Mouse (Mus musculus): ENCODE results near the gene Vmn2r124. TPM values are rescaled to one million over a fixed set of nuclear protein-coding genes. Genes with fewer than 3 reads are reported as not detected.

Vmn2r124 gene
- total RNA-seq (2012; rRNA removed): not detected in 2 replicates
- not detected for polyA plus RNA-seq (2012; ENCODE audit: insufficient read depth in 1 of 2, insufficient read length in 2 of 2, low read depth in 1 of 2, low replicate concordance in 2 of 2, missing spikeins in 1 of 2)

DNA sequence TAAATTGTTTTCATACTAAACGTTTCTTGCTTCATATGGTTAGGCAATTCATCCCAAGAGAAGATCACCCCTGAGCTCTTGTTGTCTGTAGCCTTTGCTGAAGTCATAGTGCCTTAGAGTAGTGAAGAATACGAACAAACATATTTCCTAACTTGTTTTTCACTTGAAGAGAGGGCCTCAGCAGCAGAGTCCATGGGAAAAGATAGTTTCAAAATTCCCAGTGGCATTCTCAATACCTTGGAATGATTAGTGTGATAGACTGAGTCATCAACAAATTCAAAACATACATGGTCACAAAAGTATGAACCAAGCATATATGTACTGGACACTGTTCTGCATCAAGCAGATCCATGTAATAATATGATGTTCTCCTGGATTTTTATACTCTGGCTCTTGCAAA is at the start of gene Vmn2r124:
Gene Vmn2r124 (plus strand): TSS at position 301 of the 400 bp plus-strand sequence.
- H3K79me2 ChIP-seq (ENCODE audit: control insufficient read depth, insufficient read depth, low read length, poor library complexity): no peaks in the 10 kb centered on the region
- no peaks in the 10 kb centered on the region for H3K27me3 ChIP-seq (ENCODE audit: control insufficient read depth in 1 of 2, insufficient read depth in 2 of 2, low read length in 2 of 2)
- no peak within 1 kb of the TSS for H3K9ac ChIP-seq (ENCODE audit: control insufficient read depth, low read depth, low read length, poor library complexity, severe bottlenecking)
- no peaks in the 10 kb centered on the region for H3K9me3 ChIP-seq (replicated peaks; ENCODE audit: insufficient read depth, low read length)
- H3K36me3 ChIP-seq (ENCODE audit: control insufficient read depth in 1 of 2, insufficient read depth in 2 of 2, low read length in 2 of 2): no peaks in the 10 kb centered on the region
- TF ChIP-seq MYB (IDR thresholded peaks at IDR 0.05; ENCODE audit: low read depth, low read length): no peak
- TF ChIP-seq ZNF384 (IDR thresholded peaks at IDR 0.05; ENCODE audit: low read depth, low read length): no peak
- H3K27ac ChIP-seq (ENCODE audit: control insufficient read depth, low read depth, low read length): no peak within 1 kb of the TSS
- DNase-seq (ENCODE audit: low read depth, low spot score): no peak
- no peak within 1 kb of the TSS for H3K4me3 ChIP-seq (ENCODE audit: control insufficient read depth in 1 of 2, insufficient read depth in 1 of 2, low read depth in 2 of 2, low read length in 2 of 2)
- H3K4me1 ChIP-seq (ENCODE audit: control insufficient read depth in 1 of 2, insufficient read depth in 2 of 2, low read length in 2 of 2): no peaks in the 10 kb centered on the region

DNA sequence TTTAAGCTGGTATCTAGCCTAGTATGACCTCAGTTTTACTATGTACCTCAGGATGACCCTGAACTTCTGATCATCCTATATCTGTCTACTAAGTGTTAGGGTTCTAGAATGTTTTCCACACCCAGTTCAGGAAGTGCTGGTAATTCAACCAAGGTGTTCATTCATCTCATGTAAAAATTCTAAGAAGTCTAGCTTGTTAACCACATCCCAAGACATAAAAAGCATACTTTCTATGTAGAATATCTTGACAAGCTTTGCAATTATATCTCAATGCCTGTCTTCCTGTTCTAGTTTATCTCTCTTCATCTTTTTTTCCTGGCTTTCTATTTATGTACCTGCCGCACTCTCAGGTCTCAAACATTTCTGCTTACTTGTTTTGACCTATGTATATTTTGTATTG is 44.5 kb upstream of the Vmn2r124 start:
- H3K27ac ChIP-seq (ENCODE audit: control insufficient read depth, low read depth, low read length): no peak overlapping the region
- H3K9ac ChIP-seq (ENCODE audit: control insufficient read depth, low read depth, low read length, poor library complexity, severe bottlenecking): no peak overlapping the region
- H3K27me3 ChIP-seq (ENCODE audit: control insufficient read depth in 1 of 2, insufficient read depth in 2 of 2, low read length in 2 of 2): no peaks in the 10 kb centered on the region
- no peaks in the 10 kb centered on the region for H3K4me1 ChIP-seq (ENCODE audit: control insufficient read depth in 1 of 2, insufficient read depth in 2 of 2, low read length in 2 of 2)
- no peaks in the 10 kb centered on the region for H3K9me3 ChIP-seq (replicated peaks; ENCODE audit: insufficient read depth, low read length)
- H3K79me2 ChIP-seq (ENCODE audit: control insufficient read depth, insufficient read depth, low read length, poor library complexity): no peaks in the 10 kb centered on the region
- H3K4me3 ChIP-seq (ENCODE audit: control insufficient read depth in 1 of 2, insufficient read depth in 1 of 2, low read depth in 2 of 2, low read length in 2 of 2): no peak overlapping the region
- no peaks in the 10 kb centered on the region for H3K36me3 ChIP-seq (ENCODE audit: control insufficient read depth in 1 of 2, insufficient read depth in 2 of 2, low read length in 2 of 2)
- no peak for TF ChIP-seq NRF1 (IDR thresholded peaks at IDR 0.05; ENCODE audit: insufficient read depth, low read depth, low read length, poor library complexity, severe bottlenecking)
- no peak for TF ChIP-seq NELFE (IDR thresholded peaks at IDR 0.05; ENCODE audit: low read depth, low read length)
- no peak for TF ChIP-seq POLR2AphosphoS2 (IDR thresholded peaks at IDR 0.05; ENCODE audit: low read length)
- TF ChIP-seq KAT2A (conservative IDR thresholded peaks at IDR 0.05; ENCODE audit: low read depth, low read length): no peak
- TF ChIP-seq ETS1 (IDR thresholded peaks at IDR 0.05; ENCODE audit: low read depth, low read length): no peak
- no peak for TF ChIP-seq GABPA (IDR thresholded peaks at IDR 0.05; ENCODE audit: low read depth, low read length)
- no peak for TF ChIP-seq MXI1 (IDR thresholded peaks at IDR 0.05; ENCODE audit: low read depth, low read length)
- no peak for TF ChIP-seq ZNF384 (IDR thresholded peaks at IDR 0.05; ENCODE audit: low read depth, low read length)
- TF ChIP-seq ELF1 (IDR thresholded peaks at IDR 0.05; ENCODE audit: low read depth, low read length): no peak
- TF ChIP-seq MYB (IDR thresholded peaks at IDR 0.05; ENCODE audit: low read depth, low read length): no peak
- TF ChIP-seq POLR2AphosphoS5 (IDR thresholded peaks at IDR 0.05; ENCODE audit: borderline replicate concordance, low read depth, low read length): no peak
- DNase-seq (ENCODE audit: low read depth, low spot score): no peak

DNA sequence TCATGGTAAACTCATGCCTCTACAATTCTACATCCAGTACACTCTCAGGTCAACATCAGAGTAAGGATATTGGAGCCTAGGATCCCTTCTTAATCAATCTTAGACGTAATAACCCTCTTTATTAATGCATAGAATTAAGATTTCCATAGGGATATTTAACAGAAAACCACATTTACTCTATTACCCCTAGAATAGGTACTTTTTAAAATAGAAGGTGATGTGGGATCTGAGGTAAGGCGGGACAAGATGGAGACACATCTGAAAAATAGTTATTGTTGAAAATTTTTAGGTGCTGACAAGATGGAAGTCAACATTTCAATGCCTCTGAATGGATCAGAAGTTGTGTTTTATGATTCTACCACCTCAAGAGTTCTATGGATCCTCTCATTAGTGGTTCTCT is 27.8 kb upstream of the Vmn2r124 start, which contains the start of gene Fpr-rs4:
Gene Fpr-rs4 (plus strand): TSS at position 301 of the 400 bp plus-strand sequence.
- Histone ChIP-seq H3K4me1 (ENCODE audit: control insufficient read depth in 1 of 2, insufficient read depth in 2 of 2, low read length in 2 of 2) (no peaks in the 10 kb centered on the region), H3K79me2 (ENCODE audit: control insufficient read depth, insufficient read depth, low read length, poor library complexity) (no peaks in the 10 kb centered on the region), H3K9me3 (replicated peaks; ENCODE audit: insufficient read depth, low read length) (no peaks in the 10 kb centered on the region), H3K9ac (ENCODE audit: control insufficient read depth, low read depth, low read length, poor library complexity, severe bottlenecking) (no peak within 1 kb of the TSS), H3K27me3 (ENCODE audit: control insufficient read depth in 1 of 2, insufficient read depth in 2 of 2, low read length in 2 of 2) (no peaks in the 10 kb centered on the region), H3K4me3 (ENCODE audit: control insufficient read depth in 1 of 2, insufficient read depth in 1 of 2, low read depth in 2 of 2, low read length in 2 of 2) (no peak within 1 kb of the TSS), H3K36me3 (ENCODE audit: control insufficient read depth in 1 of 2, insufficient read depth in 2 of 2, low read length in 2 of 2) (no peaks in the 10 kb centered on the region), H3K27ac (ENCODE audit: control insufficient read depth, low read depth, low read length) (no peak within 1 kb of the TSS)
- DNase-seq (ENCODE audit: low read depth, low spot score): no peak
- no peak for TF ChIP-seq CTCF (IDR thresholded peaks at IDR 0.05 in 2 of 3, conservative IDR thresholded peaks at IDR 0.05 in 1 of 3; ENCODE audit: control insufficient read depth in 1 of 3, insufficient read depth in 1 of 3, low read depth in 2 of 3, low read length in 3 of 3, poor library complexity in 1 of 3, severe bottlenecking in 1 of 3)
- TF ChIP-seq GABPA (IDR thresholded peaks at IDR 0.05; ENCODE audit: low read depth, low read length): no peak
- TF ChIP-seq NRF1 (IDR thresholded peaks at IDR 0.05; ENCODE audit: insufficient read depth, low read depth, low read length, poor library complexity, severe bottlenecking): no peak
- no peak for TF ChIP-seq SMC3 (IDR thresholded peaks at IDR 0.05; ENCODE audit: low read depth, low read length)
- TF ChIP-seq NELFE (IDR thresholded peaks at IDR 0.05; ENCODE audit: low read depth, low read length): no peak
- TF ChIP-seq TAL1 (IDR thresholded peaks at IDR 0.05; ENCODE audit: low read length): no peak
- no peak for TF ChIP-seq BHLHE40 (IDR thresholded peaks at IDR 0.05; ENCODE audit: borderline replicate concordance, low read depth, low read length)
- no peak for TF ChIP-seq GATA1 (IDR thresholded peaks at IDR 0.05; ENCODE audit: low read depth, low read length)
- no peak for TF ChIP-seq USF1 (IDR thresholded peaks at IDR 0.05; ENCODE audit: low read depth, low read length)
- TF ChIP-seq CHD2 (IDR thresholded peaks at IDR 0.05; ENCODE audit: low read length): no peak
- no peak for TF ChIP-seq MYB (IDR thresholded peaks at IDR 0.05; ENCODE audit: low read depth, low read length)
- TF ChIP-seq KAT2A (conservative IDR thresholded peaks at IDR 0.05; ENCODE audit: low read depth, low read length): no peak
- no peak for TF ChIP-seq SIN3A (IDR thresholded peaks at IDR 0.05; ENCODE audit: low read length)
- no peak for TF ChIP-seq CHD1 (IDR thresholded peaks at IDR 0.05; ENCODE audit: low read depth, low read length)
- no peak for TF ChIP-seq ZC3H11A (IDR thresholded peaks at IDR 0.05; ENCODE audit: low read depth, low read length)
- no peak for TF ChIP-seq MEF2A (IDR thresholded peaks at IDR 0.05; ENCODE audit: extremely low read depth, insufficient replicate concordance, low read depth, low read length, poor library complexity, severe bottlenecking)
- no peak for TF ChIP-seq MAZ (IDR thresholded peaks at IDR 0.05; ENCODE audit: low read depth, low read length)

Data from MEL (cell line).